Mouse (Mus musculus) liver, embryonic 18 days (tissue): Measurements from ENCODE around the gene Spef2. TPM values are rescaled to one million over a fixed set of nuclear protein-coding genes. Genes with fewer than 3 reads are reported as not detected.

ENCODE experiments used
- polyA plus RNA-seq: library from polyadenylated mRNA; depleted of rRNA; stranded (reverse); fragments of >200 nt; gene quantifications from 2 replicates; pipeline ENCODE4 v1.2.3, GENCODE M21; 2012; rRNA removed

Gene Spef2
- polyA plus RNA-seq = 0.07 and 0.08 TPM in 2 replicates

GRCm38 (mm10) chr15:9748359-9749102 is at the start of gene Spef2:
Spef2 (minus strand) TSS chr15:9748868.

GRCm38 (mm10) chr15:9530076-9530475 is 218.6 kb downstream of the Spef2 start, which contains the start of gene Il7r:
Il7r (minus strand) TSS chr15:9530176.

Other genes with a start within 250 kb of the Spef2 start
- gene Il7r, start 218.7 kb downstream of the Spef2 start, polyA plus RNA-seq = 2.2 TPM in 2 replicates